Mouse (Mus musculus): ENCODE data around the gene Pgm1.
A peak's percentile ranks its signal among the peaks of the same experiment; 100 is the strongest.

Pgm1 gene

GRCm38 (mm10) chr4:100009211-100009678 is 80.0 kb downstream of the Pgm1 start:
- no peak for DNase-seq (ENCODE audit: extremely low read depth, low read depth)

- DNase-seq (ENCODE audit: extremely low read depth, low read depth): no peak
These were observed 81.7 kb downstream of the Pgm1 start for GRCm38 (mm10) chr4:100010916-100011315.

- no peak for DNase-seq (ENCODE audit: extremely low read depth, low read depth)
These were observed 82.3 kb downstream of the Pgm1 start for GRCm38 (mm10) chr4:100011563-100011962.

DNA sequence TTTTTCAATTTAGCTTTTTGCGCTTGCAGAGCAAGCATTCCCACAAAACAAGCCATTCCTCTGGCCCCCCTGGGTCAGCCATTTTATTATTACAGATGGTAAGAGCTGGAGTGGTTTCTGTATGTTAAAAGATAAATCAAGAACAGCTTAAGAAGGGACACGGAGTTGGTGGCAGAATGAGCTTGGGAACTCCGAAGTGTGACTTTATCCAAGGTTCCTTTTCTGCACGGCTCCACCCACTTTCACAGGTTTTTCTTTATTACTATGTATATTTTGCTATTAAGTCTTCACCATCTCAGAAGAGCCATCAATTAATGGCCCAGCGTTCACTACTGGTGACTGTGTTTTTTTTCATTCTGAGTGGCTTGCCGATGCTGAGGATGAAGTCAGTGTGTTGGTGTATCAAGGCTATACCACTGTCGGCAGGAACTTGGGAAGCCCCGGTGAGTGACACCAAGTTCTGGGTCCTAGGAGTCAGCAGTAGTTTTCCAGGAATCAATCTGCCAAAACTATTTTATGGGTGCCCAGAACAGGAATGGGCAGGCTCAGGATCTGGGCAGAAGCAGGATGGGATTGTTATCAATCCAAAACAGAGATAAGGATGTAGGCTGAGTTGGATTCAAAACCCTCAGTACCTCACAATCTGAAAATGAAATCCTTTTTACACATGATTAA is 83.3 kb downstream of the Pgm1 start:
- no peak for DNase-seq (ENCODE audit: extremely low read depth, low read depth)

GRCm38 (mm10) chr4:100027773-100028172 is 98.6 kb downstream of the Pgm1 start:
- no peak for DNase-seq (ENCODE audit: extremely low read depth, low read depth)

GRCm38 (mm10) chr4:100028641-100029040 is 99.4 kb downstream of the Pgm1 start:
- DNase-seq (ENCODE audit: extremely low read depth, low read depth): peak; percentile 15

- no peak for DNase-seq (ENCODE audit: extremely low read depth, low read depth)
These were observed 102.1 kb downstream of the Pgm1 start for GRCm38 (mm10) chr4:100031270-100031669.

- DNase-seq (ENCODE audit: extremely low read depth, low read depth): no peak
These were observed 103.4 kb downstream of the Pgm1 start for GRCm38 (mm10) chr4:100032608-100033007.

GRCm38 (mm10) chr4:100033944-100034343 is 104.7 kb downstream of the Pgm1 start:
- DNase-seq (ENCODE audit: extremely low read depth, low read depth): no peak

DNA sequence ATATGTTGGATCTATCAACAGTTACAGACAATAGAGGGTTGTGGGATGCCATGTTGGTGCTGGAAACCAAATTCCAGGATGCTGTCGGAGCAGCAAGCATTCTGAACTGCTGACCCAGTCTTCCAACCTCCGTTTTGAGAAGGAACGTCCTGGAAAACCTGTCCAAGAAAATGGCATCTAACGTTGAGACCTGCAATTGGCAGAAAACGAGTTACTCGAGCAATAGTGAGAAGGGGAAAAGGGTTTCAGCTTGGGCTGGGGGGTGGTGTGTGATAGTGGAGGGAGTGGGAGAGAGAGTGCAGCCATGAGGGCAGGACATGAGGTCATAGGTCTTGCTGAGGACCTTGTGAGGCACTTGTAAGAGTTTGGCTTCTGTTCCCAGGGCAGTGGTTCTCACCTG is 105.8 kb downstream of the Pgm1 start:
- no peak for DNase-seq (ENCODE audit: extremely low read depth, low read depth)

DNA sequence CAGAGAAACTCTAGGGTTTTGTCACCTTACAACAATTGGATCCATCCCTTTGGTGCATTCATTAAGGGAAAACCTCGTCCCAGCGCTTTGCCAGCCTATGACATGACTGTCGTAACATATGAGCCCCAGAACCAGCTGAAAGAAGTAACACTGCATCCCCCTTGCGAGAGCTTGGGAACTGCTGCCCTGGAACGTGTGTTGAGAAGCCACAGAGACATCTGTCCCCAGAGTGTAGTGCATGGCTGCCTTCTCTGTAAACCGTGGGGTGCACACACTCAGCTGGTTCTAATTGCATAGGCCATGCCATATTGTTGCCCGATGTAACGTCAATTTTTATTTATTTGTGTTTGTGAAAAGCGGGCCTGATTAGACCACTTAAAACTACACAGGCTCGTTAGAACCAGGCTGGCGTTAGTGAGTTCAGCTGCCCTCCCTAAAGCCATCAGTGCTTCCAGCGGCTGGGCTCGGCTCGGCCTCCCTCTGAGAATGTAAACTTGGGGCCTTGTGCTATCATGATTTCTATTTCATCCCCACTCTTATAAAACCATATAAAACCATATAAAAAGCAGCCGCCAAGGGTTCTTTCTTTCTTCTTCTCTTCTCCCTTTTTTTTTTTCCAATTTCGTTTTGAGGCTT is 106.8 kb downstream of the Pgm1 start:
- DNase-seq (ENCODE audit: extremely low read depth, low read depth): no peak
